Mouse (Mus musculus) liver, embryonic 13.5 days (tissue): ENCODE results near the gene Zfp217. TPM values are rescaled to one million over a fixed set of nuclear protein-coding genes. Genes with fewer than 3 reads are reported as not detected.

Experiments used
- ATAC-seq: fragments of 200-750 bp; cut with Nextera tagmentation; 2 replicates; pipeline ENCODE4 v1.8.0; 2017; ENCODE audit warnings: low read depth, mild to moderate bottlenecking, moderate number of reproducible peaks, moderate library complexity
- DNase-seq: peaks from one replicate; pipeline ENCODE4 v3.0.0; 2022
- H3K27ac ChIP-seq: fragments of 300-500 bp; sonication (generic); 2 replicates; pipeline ENCODE4 v1.5.1; 2015; ENCODE audit warnings: moderate library complexity, mild to moderate bottlenecking, inconsistent platforms
- H3K27me3 ChIP-seq: fragments of 300-500 bp; sonication (generic); 2 replicates; pipeline ENCODE4 v1.6.1; 2015; ENCODE audit warnings: mild to moderate bottlenecking, inconsistent platforms
- H3K36me3 ChIP-seq: fragments of 300-500 bp; sonication (generic); 2 replicates; pipeline ENCODE4 v1.6.1; 2015; ENCODE audit warnings: mild to moderate bottlenecking, inconsistent platforms
- H3K4me1 ChIP-seq: fragments of 300-500 bp; sonication (generic); replicated peaks from 2 replicates; pipeline ENCODE4 v1.6.1; 2015; ENCODE audit warnings: inconsistent platforms
- H3K4me2 ChIP-seq: fragments of 300-500 bp; sonication (generic); 2 replicates; pipeline ENCODE4 v1.6.1; 2015; ENCODE audit warnings: inconsistent platforms, mild to moderate bottlenecking, moderate library complexity
- H3K4me3 ChIP-seq: fragments of 300-500 bp; sonication (generic); replicated peaks from 2 replicates; pipeline ENCODE4 v1.5.1; 2015; ENCODE audit warnings: mild to moderate bottlenecking, inconsistent platforms
- H3K9ac ChIP-seq: fragments of 300-500 bp; sonication (generic); 2 replicates; pipeline ENCODE4 v1.6.1; 2015; ENCODE audit warnings: mild to moderate bottlenecking, inconsistent platforms
- H3K9me3 ChIP-seq: fragments of 300-500 bp; sonication (generic); replicated peaks from 2 replicates; pipeline ENCODE4 v1.6.1; 2016; ENCODE audit warnings: inconsistent platforms
- WGBS: fragments of 180-500 bp; shearing (Covaris S2); methylation state at CpG from one replicate; pipeline ENCODE4 v1.1.7; 2015; ENCODE audit not compliant: insufficient replicate concordance; 5-methylcytosine and 5-hydroxymethylcytosine counted together
- polyA plus RNA-seq: library from polyadenylated mRNA; unstranded; fragments of >200 nt; fragmentation: Nextera tagmentation; extraction: Ambion mirVana; gene quantifications from 2 replicates; pipeline ENCODE4 v1.2.1, GENCODE M21; 2015

The Zfp217 gene
- polyA plus RNA-seq, 1 experiment from 2014 or later = 3.7 TPM

- Histone ChIP-seq H3K4me3 (peak overlapping the region; percentile 29), H3K9ac (peak overlapping the region; percentile 63), H3K4me1 (peaks cover 62% of the 10 kb centered on the region), H3K9me3 (no peaks in the 10 kb centered on the region), H3K27me3 (no peaks in the 10 kb centered on the region), H3K4me2 (peak overlapping the region; percentile 64), H3K36me3 (no peaks in the 10 kb centered on the region), H3K27ac (peak overlapping the region; percentile 89)
- DNase-seq (peak; percentile 65), ATAC-seq (peak; percentile 88)
- 16% methylated on average over 5 of the region's 5 CpGs for WGBS
Measured at GRCm38 (mm10) chr2:170158251-170158650, 10.3 kb upstream of the Zfp217 start.

- DNase-seq (no peak), ATAC-seq (no peak; the same call in 1 of the 2 replicates)
- Histone ChIP-seq H3K4me1 (peaks cover 69% of the 10 kb centered on the region), H3K4me2 (peak overlapping the region; percentile 64), H3K27me3 (no peaks in the 10 kb centered on the region), H3K4me3 (peak overlapping the region; percentile 28), H3K36me3 (no peaks in the 10 kb centered on the region), H3K9me3 (no peaks in the 10 kb centered on the region), H3K9ac (peak overlapping the region; percentile 63), H3K27ac (peak overlapping the region; percentile 89)
- WGBS = 45% methylated on average over 11 of the region's 11 CpGs
Measured at GRCm38 (mm10) chr2:170157280-170158200, 9.6 kb upstream of the Zfp217 start.

GRCm38 (mm10) chr2:170155089-170155740 is 7.3 kb upstream of the Zfp217 start:
- WGBS = under 1% methylated on average over 18 of the region's 18 CpGs
- ATAC-seq = peak; percentile 27
- Histone ChIP-seq H3K9ac (peak overlapping the region; percentile 87), H3K4me3 (peak overlapping the region; percentile 69), H3K27me3 (no peaks in the 10 kb centered on the region), H3K4me1 (peaks cover 86% of the 10 kb centered on the region), H3K36me3 (no peaks in the 10 kb centered on the region), H3K4me2 (peak overlapping the region; percentile 73), H3K9me3 (no peaks in the 10 kb centered on the region), H3K27ac (peak overlapping the region; percentile 98)
- peak; percentile 58 for DNase-seq

DNA sequence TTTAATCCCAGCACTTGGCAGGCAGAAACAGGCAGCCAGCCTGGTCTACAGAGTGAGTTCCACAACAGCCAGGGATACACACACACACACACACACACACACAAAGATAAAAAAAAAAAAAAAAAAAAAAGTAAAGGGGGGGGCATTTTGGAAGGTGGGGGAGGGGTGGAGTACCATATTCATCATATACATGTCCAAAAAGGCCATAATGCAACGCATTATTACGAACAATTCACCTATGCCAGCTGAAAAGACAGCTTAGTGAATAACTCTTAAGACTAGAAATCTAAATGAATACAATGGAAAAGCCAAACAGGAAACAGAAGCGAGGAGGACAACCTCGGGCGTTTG is 6.8 kb upstream of the Zfp217 start:
- no peaks in the 10 kb centered on the region for H3K27me3 ChIP-seq
- peak overlapping the region; percentile 87 for H3K9ac ChIP-seq
- peak overlapping the region; percentile 98 for H3K27ac ChIP-seq
- peak overlapping the region; percentile 73 for H3K4me2 ChIP-seq
- no peak for ATAC-seq
- H3K9me3 ChIP-seq = no peaks in the 10 kb centered on the region
- WGBS = 3% methylated on average over 5 of the region's 5 CpGs
- peaks cover 87% of the 10 kb centered on the region for H3K4me1 ChIP-seq
- DNase-seq = no peak
- H3K36me3 ChIP-seq = no peaks in the 10 kb centered on the region
- H3K4me3 ChIP-seq = peak overlapping the region; percentile 69

GRCm38 (mm10) chr2:170154301-170154721 is 6.4 kb upstream of the Zfp217 start:
- no peak for DNase-seq
- 10% methylated on average over 6 of the region's 6 CpGs for WGBS
- H3K27ac ChIP-seq = peak overlapping the region; percentile 98
- peak overlapping the region; percentile 73 for H3K4me2 ChIP-seq
- H3K4me3 ChIP-seq = peak overlapping the region; percentile 69
- H3K27me3 ChIP-seq = no peaks in the 10 kb centered on the region
- no peak for ATAC-seq
- H3K9ac ChIP-seq = peak overlapping the region; percentile 87
- H3K9me3 ChIP-seq = no peaks in the 10 kb centered on the region
- peaks cover 88% of the 10 kb centered on the region for H3K4me1 ChIP-seq
- no peaks in the 10 kb centered on the region for H3K36me3 ChIP-seq

DNA sequence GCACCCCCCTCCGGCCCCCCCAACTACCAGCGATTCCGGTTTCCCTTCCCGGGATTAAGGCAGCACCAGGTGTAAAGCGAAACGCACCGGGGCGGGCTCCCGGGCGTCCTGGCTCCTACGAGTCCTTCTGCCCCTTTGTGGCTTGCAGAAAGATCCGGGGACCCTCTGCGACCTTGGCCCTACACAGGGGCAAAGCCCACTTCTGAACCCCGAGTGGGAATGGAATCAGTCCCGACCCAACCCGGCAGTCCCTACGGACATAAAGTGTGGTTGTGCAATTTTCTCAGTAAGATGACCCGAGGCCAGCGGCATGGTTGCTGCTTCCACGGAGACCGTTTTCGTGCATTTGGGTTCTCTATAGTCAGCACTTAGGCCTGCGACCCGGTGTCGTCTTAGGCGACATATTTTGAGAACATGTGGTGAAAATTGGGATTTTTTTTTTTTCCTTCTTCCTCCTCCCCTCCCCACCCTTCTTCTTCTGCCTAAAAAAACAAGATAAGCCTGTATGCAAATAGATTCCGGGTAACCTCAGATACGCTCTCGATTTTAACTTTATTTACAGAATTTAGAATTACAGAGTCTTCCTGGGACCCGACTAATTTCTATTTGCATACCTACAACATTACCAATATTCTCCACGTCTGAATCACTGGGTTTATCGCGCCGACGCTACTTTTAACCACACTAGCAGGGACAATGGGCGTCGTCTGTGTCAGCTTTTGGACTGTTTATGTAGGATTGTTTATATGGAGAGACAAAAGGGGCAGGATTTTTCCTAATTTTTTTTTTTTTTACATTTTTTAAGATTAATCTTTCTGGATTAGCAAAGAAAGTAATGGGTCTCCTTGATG is 5.7 kb upstream of the Zfp217 start:
- H3K9ac ChIP-seq = peak overlapping the region; percentile 87
- H3K4me3 ChIP-seq = peak overlapping the region; percentile 69
- ATAC-seq (0 out of 2 replicates have a peak, but pooled peaks have one; percentile 22), DNase-seq (peak; percentile 50)
- H3K4me2 ChIP-seq = peak overlapping the region; percentile 73
- peaks cover 88% of the 10 kb centered on the region for H3K4me1 ChIP-seq
- H3K27ac ChIP-seq = peak overlapping the region; percentile 98
- WGBS = under 1% methylated on average over 37 of the region's 37 CpGs
- H3K9me3 ChIP-seq = no peaks in the 10 kb centered on the region
- no peaks in the 10 kb centered on the region for H3K36me3 ChIP-seq
- H3K27me3 ChIP-seq = no peaks in the 10 kb centered on the region

GRCm38 (mm10) chr2:170152856-170153255 is 5.0 kb upstream of the Zfp217 start:
- peaks cover 88% of the 10 kb centered on the region for H3K4me1 ChIP-seq
- H3K4me2 ChIP-seq = peak overlapping the region; percentile 73
- no peak for DNase-seq
- 14% methylated on average over 7 of the region's 7 CpGs for WGBS
- H3K9me3 ChIP-seq = no peaks in the 10 kb centered on the region
- peak overlapping the region; percentile 87 for H3K9ac ChIP-seq
- peak overlapping the region; percentile 98 for H3K27ac ChIP-seq
- H3K36me3 ChIP-seq = no peaks in the 10 kb centered on the region
- no peaks in the 10 kb centered on the region for H3K27me3 ChIP-seq
- peak; percentile 14; the same call in 1 of the 2 replicates for ATAC-seq
- H3K4me3 ChIP-seq = peak overlapping the region; percentile 69

DNA sequence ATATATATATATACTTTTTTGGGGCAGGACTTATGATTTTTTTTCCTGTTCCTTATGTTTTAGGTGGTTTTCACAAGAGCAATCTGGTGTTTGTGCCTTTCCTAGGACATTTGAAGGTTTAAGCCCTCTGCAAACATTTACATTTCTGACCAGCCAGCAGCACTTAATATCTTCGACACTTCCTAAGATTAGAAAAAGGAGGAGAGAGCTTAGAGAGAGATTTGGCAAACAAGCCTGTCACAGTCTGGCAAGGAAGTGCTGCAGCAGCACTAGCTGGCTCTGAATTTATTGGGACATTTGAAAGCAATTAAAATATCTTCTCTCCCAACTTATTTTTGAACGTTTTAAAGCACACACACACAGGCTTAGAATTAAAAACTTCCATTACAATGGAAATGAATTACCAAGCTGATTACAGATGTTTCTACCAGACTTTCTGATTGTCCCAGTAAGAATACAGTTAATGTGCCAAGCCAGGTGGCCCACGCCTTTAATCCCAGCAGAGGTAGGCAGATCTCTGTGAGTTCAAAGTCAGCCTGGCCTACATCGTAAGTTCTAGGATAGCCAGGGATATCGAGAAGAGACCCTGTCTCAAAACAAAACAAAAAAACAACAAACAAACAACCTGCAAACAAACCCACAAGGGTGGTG is 4.3 kb upstream of the Zfp217 start:
- peak overlapping the region; percentile 87 for H3K9ac ChIP-seq
- no peaks in the 10 kb centered on the region for H3K27me3 ChIP-seq
- no peaks in the 10 kb centered on the region for H3K9me3 ChIP-seq
- H3K27ac ChIP-seq = peak overlapping the region; percentile 98
- H3K4me1 ChIP-seq = peaks cover 88% of the 10 kb centered on the region
- ATAC-seq (no peak), DNase-seq (no peak)
- no peak overlapping the region for H3K4me3 ChIP-seq
- H3K4me2 ChIP-seq = peak overlapping the region; percentile 73
- no peaks in the 10 kb centered on the region for H3K36me3 ChIP-seq
- WGBS = 42% methylated on average over 5 of the region's 5 CpGs

GRCm38 (mm10) chr2:170151470-170151869 is 3.6 kb upstream of the Zfp217 start:
- H3K4me2 ChIP-seq = peak overlapping the region; percentile 67
- no peaks in the 10 kb centered on the region for H3K9me3 ChIP-seq
- peak overlapping the region; percentile 57 for H3K4me3 ChIP-seq
- peak; percentile 80 for DNase-seq
- H3K36me3 ChIP-seq = no peaks in the 10 kb centered on the region
- WGBS = 15% methylated on average over 8 of the region's 8 CpGs
- no peaks in the 10 kb centered on the region for H3K27me3 ChIP-seq
- peak overlapping the region; percentile 81 for H3K9ac ChIP-seq
- peaks cover 84% of the 10 kb centered on the region for H3K4me1 ChIP-seq
- peak; percentile 87 for ATAC-seq
- peak overlapping the region; percentile 95 for H3K27ac ChIP-seq

DNA sequence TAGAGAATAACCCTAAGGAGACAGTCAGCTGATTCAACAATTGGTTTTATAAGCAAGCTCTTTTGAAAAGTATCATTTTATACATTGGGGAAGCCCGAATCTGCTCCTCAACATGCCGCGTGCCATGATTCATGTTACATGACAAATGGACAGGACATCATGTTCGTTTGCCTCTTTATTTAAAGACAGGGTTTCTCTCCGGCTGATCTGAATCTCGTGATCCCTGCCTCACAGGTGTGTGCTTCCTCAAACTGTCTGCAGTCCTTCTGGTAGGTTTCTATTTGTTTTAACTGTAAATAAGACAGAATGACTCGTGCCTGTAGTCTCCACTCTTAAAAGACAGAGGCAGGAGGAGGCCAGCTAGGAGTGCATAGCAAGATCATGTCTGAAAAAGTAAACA is 925 bp upstream of the Zfp217 start:
- ATAC-seq (no peak), DNase-seq (no peak)
- H3K27me3 ChIP-seq = no peaks in the 10 kb centered on the region
- H3K9ac ChIP-seq = peak overlapping the region; percentile 81
- H3K36me3 ChIP-seq = peaks cover 14% of the 10 kb centered on the region
- peak overlapping the region; percentile 67 for H3K4me2 ChIP-seq
- H3K4me3 ChIP-seq = peak overlapping the region; percentile 57
- H3K4me1 ChIP-seq = peaks cover 86% of the 10 kb centered on the region
- H3K9me3 ChIP-seq = no peaks in the 10 kb centered on the region
- WGBS = 51% methylated on average over 7 of the region's 7 CpGs
- H3K27ac ChIP-seq = peak overlapping the region; percentile 95
